Mouse (Mus musculus): ENCODE data around the gene Gpkow. TPM values are rescaled to one million over a fixed set of nuclear protein-coding genes. Genes with fewer than 3 reads are reported as not detected.

Gene Gpkow
- polyA plus RNA-seq, 1 experiment from 2014 or later, result 47.6 TPM

GRCm38 (mm10) chrX:7670390-7670881 is 26.5 kb upstream of the Gpkow start:
- Histone ChIP-seq H3K4me2 (replicated peaks; ENCODE audit: low read depth, low read length) (peak overlapping the region; percentile 53), H3K4me3 (ENCODE audit: low read length) (peak overlapping the region; percentile 58), H3K36me3 (ENCODE audit: insufficient read depth, low read length) (peaks cover 14% of the 10 kb centered on the region), H3K27me3 (ENCODE audit: insufficient read depth, low read length) (no peaks in the 10 kb centered on the region), H3K9ac (replicated peaks; ENCODE audit: low read length) (peak overlapping the region; percentile 65), H3K9me3 (ENCODE audit: low read length) (no peaks in the 10 kb centered on the region), H3K4me1 (ENCODE audit: insufficient read depth, low read length) (peaks cover 12% of the 10 kb centered on the region), H3K27ac (ENCODE audit: low read length) (peak overlapping the region; percentile 78)
- ATAC-seq (ENCODE audit: low FRiP score, low TSS enrichment), result peak; percentile 72
- WGBS, result 20% methylated on average over 18 of the region's 19 CpGs

GRCm38 (mm10) chrX:7670921-7671623 is 25.9 kb upstream of the Gpkow start, which contains the start of gene Plp2:
Plp2 (minus strand) TSS chrX:7671390.
- peaks cover 12% of the 10 kb centered on the region for H3K4me1 ChIP-seq (ENCODE audit: insufficient read depth, low read length)
- peaks cover 14% of the 10 kb centered on the region for H3K36me3 ChIP-seq (ENCODE audit: insufficient read depth, low read length)
- peak within 1 kb of the TSS; percentile 53 for H3K4me2 ChIP-seq (replicated peaks; ENCODE audit: low read depth, low read length)
- H3K27me3 ChIP-seq (ENCODE audit: insufficient read depth, low read length), result no peaks in the 10 kb centered on the region
- H3K27ac ChIP-seq (ENCODE audit: low read length), result peak within 1 kb of the TSS; percentile 78
- ATAC-seq (ENCODE audit: low FRiP score, low TSS enrichment), result peak; percentile 58
- peak within 1 kb of the TSS; percentile 65 for H3K9ac ChIP-seq (replicated peaks; ENCODE audit: low read length)
- no peaks in the 10 kb centered on the region for H3K9me3 ChIP-seq (ENCODE audit: low read length)
- WGBS, result 27% methylated on average over 36 of the region's 36 CpGs
- H3K4me3 ChIP-seq (ENCODE audit: low read length), result peak within 1 kb of the TSS; percentile 58

GRCm38 (mm10) chrX:7672739-7673138 is 24.2 kb upstream of the Gpkow start:
- H3K4me3 ChIP-seq (ENCODE audit: low read length), result no peak overlapping the region
- H3K9ac ChIP-seq (replicated peaks; ENCODE audit: low read length), result no peak overlapping the region
- peaks cover 5% of the 10 kb centered on the region; the same call in 1 of the 2 replicates for H3K36me3 ChIP-seq (ENCODE audit: insufficient read depth, low read length)
- no peak for ATAC-seq (ENCODE audit: low FRiP score, low TSS enrichment)
- no peak overlapping the region; the same call in 1 of the 2 replicates for H3K27ac ChIP-seq (ENCODE audit: low read length)
- 34% methylated on average over 6 of the region's 6 CpGs for WGBS
- no peak overlapping the region for H3K4me2 ChIP-seq (replicated peaks; ENCODE audit: low read depth, low read length)
- H3K4me1 ChIP-seq (ENCODE audit: insufficient read depth, low read length), result peaks cover 12% of the 10 kb centered on the region
- H3K9me3 ChIP-seq (ENCODE audit: low read length), result no peaks in the 10 kb centered on the region
- no peaks in the 10 kb centered on the region for H3K27me3 ChIP-seq (ENCODE audit: insufficient read depth, low read length)

- Histone ChIP-seq H3K9ac (replicated peaks; ENCODE audit: low read length) (0 out of 2 replicates have a peak overlapping the region, but pooled peaks have one; percentile 67), H3K4me1 (ENCODE audit: insufficient read depth, low read length) (peaks cover 12% of the 10 kb centered on the region), H3K27ac (ENCODE audit: low read length) (peak overlapping the region; percentile 92), H3K27me3 (ENCODE audit: insufficient read depth, low read length) (no peaks in the 10 kb centered on the region), H3K36me3 (ENCODE audit: insufficient read depth, low read length) (peaks cover 5% of the 10 kb centered on the region; the same call in 1 of the 2 replicates), H3K4me2 (replicated peaks; ENCODE audit: low read depth, low read length) (peak overlapping the region; percentile 55), H3K9me3 (ENCODE audit: low read length) (no peaks in the 10 kb centered on the region), H3K4me3 (ENCODE audit: low read length) (peak overlapping the region; percentile 33; the same call in 1 of the 2 replicates)
- 26% methylated on average over 12 of the region's 12 CpGs for WGBS
- ATAC-seq (ENCODE audit: low FRiP score, low TSS enrichment), result peak; percentile 55
These were observed 23.2 kb upstream of the Gpkow start for GRCm38 (mm10) chrX:7673578-7674281.

- Histone ChIP-seq H3K9ac (replicated peaks; ENCODE audit: low read length) (peak overlapping the region; percentile 67), H3K4me3 (ENCODE audit: low read length) (peak overlapping the region; percentile 33), H3K4me2 (replicated peaks; ENCODE audit: low read depth, low read length) (peak overlapping the region; percentile 55), H3K4me1 (ENCODE audit: insufficient read depth, low read length) (peaks cover 12% of the 10 kb centered on the region), H3K27ac (ENCODE audit: low read length) (peak overlapping the region; percentile 92), H3K36me3 (ENCODE audit: insufficient read depth, low read length) (no peaks in the 10 kb centered on the region), H3K9me3 (ENCODE audit: low read length) (no peaks in the 10 kb centered on the region), H3K27me3 (ENCODE audit: insufficient read depth, low read length) (no peaks in the 10 kb centered on the region)
- 16% methylated on average over 28 of the region's 28 CpGs for WGBS
- peak; percentile 36 for ATAC-seq (ENCODE audit: low FRiP score, low TSS enrichment)
These were observed 22.5 kb upstream of the Gpkow start for GRCm38 (mm10) chrX:7674284-7675000.

- peak overlapping the region; percentile 33 for H3K4me3 ChIP-seq (ENCODE audit: low read length)
- H3K27me3 ChIP-seq (ENCODE audit: insufficient read depth, low read length), result no peaks in the 10 kb centered on the region
- peak overlapping the region; percentile 67 for H3K9ac ChIP-seq (replicated peaks; ENCODE audit: low read length)
- ATAC-seq (ENCODE audit: low FRiP score, low TSS enrichment), result peak; percentile 3; the same call in 1 of the 2 replicates
- no peaks in the 10 kb centered on the region for H3K36me3 ChIP-seq (ENCODE audit: insufficient read depth, low read length)
- 33% methylated on average over 10 of the region's 10 CpGs for WGBS
- peaks cover 12% of the 10 kb centered on the region for H3K4me1 ChIP-seq (ENCODE audit: insufficient read depth, low read length)
- H3K4me2 ChIP-seq (replicated peaks; ENCODE audit: low read depth, low read length), result peak overlapping the region; percentile 55
- H3K9me3 ChIP-seq (ENCODE audit: low read length), result no peaks in the 10 kb centered on the region
- peak overlapping the region; percentile 92 for H3K27ac ChIP-seq (ENCODE audit: low read length)
These were observed 21.9 kb upstream of the Gpkow start for GRCm38 (mm10) chrX:7675001-7675380.

- H3K4me2 ChIP-seq (replicated peaks; ENCODE audit: low read depth, low read length), result no peak overlapping the region
- H3K36me3 ChIP-seq (ENCODE audit: insufficient read depth, low read length), result no peaks in the 10 kb centered on the region
- H3K4me3 ChIP-seq (ENCODE audit: low read length), result no peak overlapping the region
- H3K27ac ChIP-seq (ENCODE audit: low read length), result no peak overlapping the region
- no peak for ATAC-seq (ENCODE audit: low FRiP score, low TSS enrichment)
- no peaks in the 10 kb centered on the region for H3K27me3 ChIP-seq (ENCODE audit: insufficient read depth, low read length)
- no peaks in the 10 kb centered on the region for H3K9me3 ChIP-seq (ENCODE audit: low read length)
- H3K9ac ChIP-seq (replicated peaks; ENCODE audit: low read length), result no peak overlapping the region
- H3K4me1 ChIP-seq (ENCODE audit: insufficient read depth, low read length), result no peaks in the 10 kb centered on the region
- WGBS, result 35% methylated on average over 3 of the region's 3 CpGs
These were observed 17.9 kb upstream of the Gpkow start for GRCm38 (mm10) chrX:7678986-7679385.

- Histone ChIP-seq H3K4me2 (replicated peaks; ENCODE audit: low read depth, low read length) (peak overlapping the region; percentile 54), H3K4me1 (ENCODE audit: insufficient read depth, low read length) (no peaks in the 10 kb centered on the region), H3K27ac (ENCODE audit: low read length) (no peak overlapping the region), H3K4me3 (ENCODE audit: low read length) (peak overlapping the region; percentile 33), H3K9me3 (ENCODE audit: low read length) (no peaks in the 10 kb centered on the region), H3K27me3 (ENCODE audit: insufficient read depth, low read length) (no peaks in the 10 kb centered on the region), H3K36me3 (ENCODE audit: insufficient read depth, low read length) (no peaks in the 10 kb centered on the region), H3K9ac (replicated peaks; ENCODE audit: low read length) (peak overlapping the region; percentile 39; the same call in 1 of the 2 replicates)
- peak; percentile 98 for ATAC-seq (ENCODE audit: low FRiP score, low TSS enrichment)
- 21% methylated on average over 27 of the region's 27 CpGs for whole genome bisulfite sequencing
These were observed 17.4 kb upstream of the Gpkow start for GRCm38 (mm10) chrX:7679405-7680056.

GRCm38 (mm10) chrX:7680057-7680412 is 16.9 kb upstream of the Gpkow start:
- Histone ChIP-seq H3K4me1 (ENCODE audit: insufficient read depth, low read length) (no peaks in the 10 kb centered on the region), H3K36me3 (ENCODE audit: insufficient read depth, low read length) (no peaks in the 10 kb centered on the region), H3K9me3 (ENCODE audit: low read length) (no peaks in the 10 kb centered on the region), H3K9ac (replicated peaks; ENCODE audit: low read length) (peak overlapping the region; percentile 39; the same call in 1 of the 2 replicates), H3K27ac (ENCODE audit: low read length) (no peak overlapping the region), H3K27me3 (ENCODE audit: insufficient read depth, low read length) (no peaks in the 10 kb centered on the region), H3K4me3 (ENCODE audit: low read length) (peak overlapping the region; percentile 33), H3K4me2 (replicated peaks; ENCODE audit: low read depth, low read length) (peak overlapping the region; percentile 54)
- 29% methylated on average over 12 of the region's 12 CpGs for WGBS
- ATAC-seq (ENCODE audit: low FRiP score, low TSS enrichment), result no peak
